Mouse (Mus musculus) fibroblast of lung, adult 2 months (primary cell): ENCODE data around the gene Morn1.

Source experiments
- DNase-seq: peaks from one replicate; pipeline ENCODE4 v3.0.0-alpha.2; 2011; ENCODE audit warnings: low read depth

The Morn1 gene

GRCm38 (mm10) chr4:155086108-155087024 is at the start of gene Morn1, which contains the start of gene Rer1:
Morn1 (plus strand) TSS chr4:155086577.
Rer1 (minus strand) TSS chr4:155086382.
- DNase-seq, result peak; percentile 99

GRCm38 (mm10) chr4:155040197-155040596 is 46.2 kb upstream of the Morn1 start:
- no peak for DNase-seq

GRCm38 (mm10) chr4:155040696-155041095 is 45.7 kb upstream of the Morn1 start:
- DNase-seq, result no peak

GRCm38 (mm10) chr4:155042606-155043288 is 43.6 kb upstream of the Morn1 start:
- DNase-seq, result no peak

GRCm38 (mm10) chr4:155043289-155043625 is 43.1 kb upstream of the Morn1 start:
- DNase-seq, result no peak

GRCm38 (mm10) chr4:155046636-155047035 is 39.7 kb upstream of the Morn1 start:
- DNase-seq, result no peak

GRCm38 (mm10) chr4:155050116-155050515 is 36.3 kb upstream of the Morn1 start:
- DNase-seq, result no peak

GRCm38 (mm10) chr4:155056724-155057123 is 29.7 kb upstream of the Morn1 start, which contains the start of gene Plch2:
Plch2 (minus strand) TSS chr4:155056784.
- no peak for DNase-seq

- DNase-seq, result no peak
Measured at GRCm38 (mm10) chr4:155058325-155058724, 28.1 kb upstream of the Morn1 start.

GRCm38 (mm10) chr4:155063895-155064294 is 22.5 kb upstream of the Morn1 start:
- no peak for DNase-seq

GRCm38 (mm10) chr4:155064474-155064873 is 21.9 kb upstream of the Morn1 start:
- no peak for DNase-seq

- peak; percentile 82 for DNase-seq
Measured at GRCm38 (mm10) chr4:155065970-155066833, 20.2 kb upstream of the Morn1 start.

GRCm38 (mm10) chr4:155066834-155067522 is 19.4 kb upstream of the Morn1 start, which contains the start of gene Pex10:
Pex10 (plus strand) TSS chr4:155067016.
- peak; percentile 90 for DNase-seq

GRCm38 (mm10) chr4:155068357-155068972 is 17.9 kb upstream of the Morn1 start:
- DNase-seq, result no peak

- no peak for DNase-seq
Measured at GRCm38 (mm10) chr4:155069191-155069590, 17.2 kb upstream of the Morn1 start.

- DNase-seq, result no peak
Measured at GRCm38 (mm10) chr4:155070199-155070598, 16.2 kb upstream of the Morn1 start.

GRCm38 (mm10) chr4:155070921-155071320 is 15.5 kb upstream of the Morn1 start:
- no peak for DNase-seq

GRCm38 (mm10) chr4:155074418-155074817 is 12.0 kb upstream of the Morn1 start:
- no peak for DNase-seq

GRCm38 (mm10) chr4:155075137-155075536 is 11.2 kb upstream of the Morn1 start:
- DNase-seq, result no peak

GRCm38 (mm10) chr4:155075813-155076212 is 10.6 kb upstream of the Morn1 start:
- no peak for DNase-seq

GRCm38 (mm10) chr4:155076677-155077076 is 9.7 kb upstream of the Morn1 start:
- no peak for DNase-seq
